Mouse (Mus musculus) hindbrain, embryonic 10.5 days (tissue): ENCODE measurements around the gene Rnf208. TPM values are rescaled to one million over a fixed set of nuclear protein-coding genes. Genes with fewer than 3 reads are reported as not detected.
A peak's percentile ranks its signal among the peaks of the same experiment; 100 is the strongest.

Experiments
- DNase-seq: peaks from one replicate; pipeline ENCODE4 v3.0.0-alpha.2; 2017; ENCODE audit warnings: low spot score
- H3K27ac ChIP-seq: fragments of 300-500 bp; sonication (generic); 2 replicates; pipeline ENCODE4 v1.5.1; 2016; ENCODE audit warnings: mild to moderate bottlenecking, moderate library complexity
- H3K27me3 ChIP-seq: fragments of 300-500 bp; sonication (generic); 2 replicates; pipeline ENCODE4 v1.6.1; 2016; ENCODE audit warnings: mild to moderate bottlenecking; ENCODE audit not compliant: poor library complexity, insufficient read depth, severe bottlenecking
- H3K36me3 ChIP-seq: fragments of 300-500 bp; sonication (generic); 2 replicates; pipeline ENCODE4 v1.6.1; 2016; ENCODE audit warnings: mild to moderate bottlenecking, moderate library complexity
- H3K4me1 ChIP-seq: fragments of 300-500 bp; sonication (generic); replicated peaks from 2 replicates; pipeline ENCODE4 v1.6.1; 2016; ENCODE audit warnings: mild to moderate bottlenecking
- H3K4me3 ChIP-seq: fragments of 300-500 bp; sonication (generic); 2 replicates; pipeline ENCODE4 v1.5.1; 2016; ENCODE audit warnings: mild to moderate bottlenecking, moderate library complexity
- H3K9me3 ChIP-seq: fragments of 300-500 bp; sonication (generic); 2 replicates; pipeline ENCODE4 v1.6.1; 2016; ENCODE audit warnings: mild to moderate bottlenecking, moderate library complexity
- whole genome bisulfite sequencing: fragments of 180-500 bp; shearing (Covaris S2); methylation state at CpG from one replicate; pipeline ENCODE4 v1.1.7; 2016; 5-methylcytosine and 5-hydroxymethylcytosine counted together
- polyA plus RNA-seq: library from polyadenylated mRNA; unstranded; fragments of >200 nt; fragmentation: Nextera tagmentation; extraction: Ambion mirVana; gene quantifications from 2 replicates; pipeline ENCODE4 v1.2.1, GENCODE M21; 2016

The Rnf208 gene
- polyA plus RNA-seq, 1 experiment from 2014 or later, result 43.5 TPM

- Histone ChIP-seq H3K9me3 (no peaks in the 10 kb centered on the region), H3K27me3 (peaks cover 26% of the 10 kb centered on the region), H3K36me3 (no peaks in the 10 kb centered on the region), H3K27ac (peak within 1 kb of the TSS; percentile 84), H3K4me1 (peaks cover 57% of the 10 kb centered on the region), H3K4me3 (peak within 1 kb of the TSS; percentile 73)
- DNase-seq, result peak; percentile 91
- under 1% methylated on average over 39 of the region's 39 CpGs for WGBS
Measured at GRCm38 (mm10) chr2:25262291-25262767, 20.3 kb downstream of the Rnf208 start, which contains the start of gene Tprn. TSS of gene Tprn (plus strand) at chr2:25262618.

GRCm38 (mm10) chr2:25262795-25263622 is 21.0 kb downstream of the Rnf208 start:
- WGBS, result under 1% methylated on average over 82 of the region's 82 CpGs
- H3K36me3 ChIP-seq, result peaks cover 4% of the 10 kb centered on the region
- peak; percentile 36 for DNase-seq
- H3K4me1 ChIP-seq, result peaks cover 60% of the 10 kb centered on the region
- peak overlapping the region; percentile 73 for H3K4me3 ChIP-seq
- H3K27me3 ChIP-seq, result peaks cover 26% of the 10 kb centered on the region
- H3K27ac ChIP-seq, result peak overlapping the region; percentile 74
- no peaks in the 10 kb centered on the region for H3K9me3 ChIP-seq

GRCm38 (mm10) chr2:25263623-25264285 is 21.7 kb downstream of the Rnf208 start:
- Histone ChIP-seq H3K4me1 (peaks cover 60% of the 10 kb centered on the region), H3K4me3 (peak overlapping the region; percentile 73), H3K36me3 (peaks cover 11% of the 10 kb centered on the region), H3K27ac (0 out of 2 replicates have a peak overlapping the region, but pooled peaks have one; percentile 74), H3K27me3 (peaks cover 26% of the 10 kb centered on the region), H3K9me3 (no peaks in the 10 kb centered on the region)
- WGBS, result 22% methylated on average over 12 of the region's 12 CpGs
- no peak for DNase-seq

- Histone ChIP-seq H3K4me3 (peak overlapping the region; percentile 73; the same call in 1 of the 2 replicates), H3K4me1 (peaks cover 60% of the 10 kb centered on the region), H3K36me3 (peaks cover 16% of the 10 kb centered on the region), H3K27me3 (peaks cover 26% of the 10 kb centered on the region), H3K27ac (no peak overlapping the region), H3K9me3 (no peaks in the 10 kb centered on the region)
- 79% methylated on average over 5 of the region's 5 CpGs for WGBS
- DNase-seq, result no peak
Measured at GRCm38 (mm10) chr2:25264286-25264660, 22.2 kb downstream of the Rnf208 start.

GRCm38 (mm10) chr2:25264851-25265250 is 22.8 kb downstream of the Rnf208 start:
- no peak for DNase-seq
- Histone ChIP-seq H3K4me1 (peaks cover 60% of the 10 kb centered on the region), H3K27me3 (peaks cover 26% of the 10 kb centered on the region), H3K4me3 (peak overlapping the region; percentile 73; the same call in 1 of the 2 replicates), H3K27ac (no peak overlapping the region), H3K9me3 (no peaks in the 10 kb centered on the region), H3K36me3 (peaks cover 22% of the 10 kb centered on the region)
- WGBS, result 78% methylated on average over 3 of the region's 3 CpGs

- Histone ChIP-seq H3K4me3 (peak overlapping the region; percentile 18), H3K36me3 (peaks cover 34% of the 10 kb centered on the region), H3K9me3 (no peaks in the 10 kb centered on the region), H3K27me3 (peaks cover 26% of the 10 kb centered on the region), H3K27ac (no peak overlapping the region), H3K4me1 (peaks cover 67% of the 10 kb centered on the region)
- no peak for DNase-seq
- 76% methylated on average over 6 of the region's 6 CpGs for WGBS
Measured at GRCm38 (mm10) chr2:25265897-25266656, 24.0 kb downstream of the Rnf208 start.

GRCm38 (mm10) chr2:25266720-25267119 is 24.7 kb downstream of the Rnf208 start:
- no peak overlapping the region for H3K4me3 ChIP-seq
- 70% methylated on average over 2 of the region's 2 CpGs for WGBS
- peaks cover 71% of the 10 kb centered on the region for H3K4me1 ChIP-seq
- peaks cover 26% of the 10 kb centered on the region for H3K27me3 ChIP-seq
- peaks cover 37% of the 10 kb centered on the region for H3K36me3 ChIP-seq
- H3K9me3 ChIP-seq, result no peaks in the 10 kb centered on the region
- no peak for DNase-seq
- no peak overlapping the region for H3K27ac ChIP-seq

GRCm38 (mm10) chr2:25267241-25267640 is 25.2 kb downstream of the Rnf208 start:
- Histone ChIP-seq H3K9me3 (no peaks in the 10 kb centered on the region), H3K4me3 (no peak overlapping the region), H3K27ac (no peak overlapping the region), H3K4me1 (peaks cover 68% of the 10 kb centered on the region), H3K27me3 (peaks cover 26% of the 10 kb centered on the region), H3K36me3 (peaks cover 37% of the 10 kb centered on the region)
- no peak for DNase-seq

- Histone ChIP-seq H3K36me3 (peaks cover 37% of the 10 kb centered on the region), H3K27me3 (peaks cover 26% of the 10 kb centered on the region), H3K9me3 (no peaks in the 10 kb centered on the region), H3K27ac (no peak overlapping the region), H3K4me1 (peaks cover 65% of the 10 kb centered on the region), H3K4me3 (no peak overlapping the region)
- 80% methylated on average over 4 of the region's 4 CpGs for WGBS
- DNase-seq, result no peak
Measured at GRCm38 (mm10) chr2:25267746-25268309, 25.8 kb downstream of the Rnf208 start.

- peaks cover 41% of the 10 kb centered on the region for H3K4me1 ChIP-seq
- peak; percentile 99 for DNase-seq
- peaks cover 74% of the 10 kb centered on the region for H3K36me3 ChIP-seq
- under 1% methylated on average over 55 of the region's 55 CpGs for WGBS
- no peaks in the 10 kb centered on the region for H3K9me3 ChIP-seq
- H3K4me3 ChIP-seq, result peak within 1 kb of the TSS; percentile 91
- peak within 1 kb of the TSS; percentile 91 for H3K27ac ChIP-seq
- H3K27me3 ChIP-seq, result no peaks in the 10 kb centered on the region
Measured at GRCm38 (mm10) chr2:25271827-25272511, 29.9 kb downstream of the Rnf208 start, which contains the start of the genes Ssna1 and Anapc2. TSS of gene Ssna1 (minus strand) at chr2:25272438. TSS of gene Anapc2 (plus strand) at chr2:25272478.

GRCm38 (mm10) chr2:25272515-25272914 is 30.5 kb downstream of the Rnf208 start:
- Histone ChIP-seq H3K27me3 (no peaks in the 10 kb centered on the region), H3K9me3 (no peaks in the 10 kb centered on the region), H3K36me3 (peaks cover 80% of the 10 kb centered on the region), H3K4me1 (peaks cover 36% of the 10 kb centered on the region), H3K4me3 (peak overlapping the region; percentile 91), H3K27ac (peak overlapping the region; percentile 91)
- under 1% methylated on average over 29 of the region's 29 CpGs for WGBS
- no peak for DNase-seq

GRCm38 (mm10) chr2:25273010-25273409 is 31.0 kb downstream of the Rnf208 start:
- DNase-seq, result no peak
- peaks cover 81% of the 10 kb centered on the region for H3K36me3 ChIP-seq
- peaks cover 34% of the 10 kb centered on the region for H3K4me1 ChIP-seq
- no peaks in the 10 kb centered on the region for H3K27me3 ChIP-seq
- H3K4me3 ChIP-seq, result peak overlapping the region; percentile 91
- no peaks in the 10 kb centered on the region for H3K9me3 ChIP-seq
- 40% methylated on average over 16 of the region's 16 CpGs for WGBS
- H3K27ac ChIP-seq, result peak overlapping the region; percentile 91
